10 mouse cellular contexts compared by ENCODE assay signal in the genomic region with DNA sequence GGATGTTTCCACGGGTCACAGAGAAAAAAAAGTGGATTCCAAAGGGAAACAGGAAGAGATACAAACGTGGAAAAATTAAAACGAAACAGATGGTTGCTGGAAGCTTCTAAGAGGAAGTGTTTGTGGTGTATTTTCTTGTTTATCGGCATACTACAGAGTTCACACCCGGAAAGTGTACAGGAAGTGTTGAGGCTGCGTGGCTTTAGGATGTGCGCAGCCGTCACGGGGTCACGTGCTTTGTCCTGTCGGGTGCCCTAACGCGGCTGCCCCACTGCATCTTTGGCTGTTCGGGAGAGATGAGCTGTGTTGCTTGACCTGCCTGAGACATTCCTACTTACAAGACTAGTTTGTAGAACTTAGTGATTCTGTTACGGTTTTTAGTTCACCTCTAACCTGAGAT.
DNase-seq lines count a peak whose midpoint lies in the region; ATAC-seq and TF ChIP-seq lines count a peak whose summit lies in the region.
"Had no signal": no experiment of that assay in that cellular context is flagged by ENCODE, and none has a peak within 500 bp of the region (broad histone marks: within the 10 kb centered on the region; RNA-seq: fewer than 3 reads in every experiment).

No protein-coding gene starts in this region.

- no peak overlapping the region for H3K4me3 ChIP-seq in hindbrain, embryonic 16.5 days (ENCODE audit: low read length)
- H3K4me3 ChIP-seq in hindbrain, embryonic 12.5 days: no peak overlapping the region
- H3K4me3 ChIP-seq in liver, embryonic 14.5 days (ENCODE audit: insufficient read depth in 1 of 2, low read depth in 2 of 2, low read length in 2 of 2): peak overlapping the region in 1 of 2 experiments; percentile 14; a peak in 1 of 4 replicates
- no peak overlapping the region for H3K4me3 ChIP-seq in forebrain, embryonic 16.5 days (replicated peaks; ENCODE audit: low read length)
- H3K4me3 ChIP-seq: embryonic facial prominence, embryonic 12.5 days; limb, embryonic 12.5 days had no signal

- no peak for TF ChIP-seq EP300 in liver, embryonic 14.5 days (IDR thresholded peaks at IDR 0.05; ENCODE audit: low read depth)

- no peaks in the 10 kb centered on the region for H3K4me1 ChIP-seq in hindbrain, embryonic 16.5 days (ENCODE audit: control insufficient read depth, insufficient read depth, low read depth, low read length)
- no peaks in the 10 kb centered on the region for H3K4me1 ChIP-seq in hindbrain, embryonic 12.5 days
- peaks cover 2 to 18% of the 10 kb centered on the region in 2 experiments for H3K4me1 ChIP-seq in liver, embryonic 14.5 days (replicated peaks; ENCODE audit: control insufficient read depth in 2 of 2, insufficient read depth in 2 of 2, low read length in 1 of 2)
- no peaks in the 10 kb centered on the region for H3K4me1 ChIP-seq in forebrain, embryonic 16.5 days (replicated peaks; ENCODE audit: control insufficient read depth, insufficient read depth, low read length)

- 88% methylated on average over 15 of the region's 15 CpGs for WGBS in hindbrain, embryonic 16.5 days
- 91% methylated on average over 15 of the region's 15 CpGs for WGBS in hindbrain, embryonic 12.5 days
- 27% methylated on average over 15 of the region's 15 CpGs for WGBS in liver, embryonic 14.5 days (ENCODE audit: insufficient replicate concordance)
- 89% methylated on average over 15 of the region's 15 CpGs for WGBS in forebrain, embryonic 16.5 days

- H3K36me3 ChIP-seq in hindbrain, embryonic 16.5 days (ENCODE audit: control insufficient read depth, insufficient read depth, low read length): no peaks in the 10 kb centered on the region
- no peaks in the 10 kb centered on the region for H3K36me3 ChIP-seq in hindbrain, embryonic 12.5 days
- H3K36me3 ChIP-seq in liver, embryonic 14.5 days (replicated peaks; ENCODE audit: control insufficient read depth, insufficient read depth, low read depth): no peaks in the 10 kb centered on the region
- H3K36me3 ChIP-seq in forebrain, embryonic 16.5 days (ENCODE audit: control insufficient read depth, insufficient read depth): no peaks in the 10 kb centered on the region
- H3K36me3 ChIP-seq: embryonic facial prominence, embryonic 12.5 days; limb, embryonic 12.5 days had no signal

- no peak for TF ChIP-seq CTCF in liver, embryonic 14.5 days (IDR thresholded peaks at IDR 0.05; ENCODE audit: low read depth)

- H3K9ac ChIP-seq in hindbrain, embryonic 16.5 days (ENCODE audit: low read depth, low read length): no peak overlapping the region
- H3K9ac ChIP-seq in hindbrain, embryonic 12.5 days: no peak overlapping the region
- no peak overlapping the region for H3K9ac ChIP-seq in liver, embryonic 14.5 days (replicated peaks)
- no peak overlapping the region for H3K9ac ChIP-seq in forebrain, embryonic 16.5 days (replicated peaks; ENCODE audit: low read depth, low read length)
- H3K9ac ChIP-seq: embryonic facial prominence, embryonic 12.5 days; limb, embryonic 12.5 days had no signal

- no peak for ATAC-seq in hindbrain, embryonic 16.5 days
- no peak for ATAC-seq in hindbrain, embryonic 12.5 days (ENCODE audit: low FRiP score)
- peak; percentile 61; the same call in 1 of the 2 replicates for ATAC-seq in liver, embryonic 14.5 days (ENCODE audit: insufficient read depth)
- no peak for ATAC-seq in forebrain, embryonic 16.5 days

- H3K9me3 ChIP-seq in hindbrain, embryonic 16.5 days (ENCODE audit: control insufficient read depth, low read length): no peaks in the 10 kb centered on the region
- no peaks in the 10 kb centered on the region for H3K9me3 ChIP-seq in hindbrain, embryonic 12.5 days (replicated peaks)
- H3K9me3 ChIP-seq in liver, embryonic 14.5 days (ENCODE audit: control insufficient read depth, low read length): no peaks in the 10 kb centered on the region
- H3K9me3 ChIP-seq in forebrain, embryonic 16.5 days (ENCODE audit: control insufficient read depth, low read length): no peaks in the 10 kb centered on the region
- H3K9me3 ChIP-seq: embryonic facial prominence, embryonic 12.5 days; limb, embryonic 12.5 days had no signal

- peak overlapping the region; percentile 5; the same call in 1 of the 2 replicates for H3K4me2 ChIP-seq in hindbrain, embryonic 16.5 days (ENCODE audit: low read length)
- H3K4me2 ChIP-seq in hindbrain, embryonic 12.5 days (replicated peaks): no peak overlapping the region
- peak overlapping the region; percentile 54 for H3K4me2 ChIP-seq in liver, embryonic 14.5 days (ENCODE audit: low read depth)
- H3K4me2 ChIP-seq in forebrain, embryonic 16.5 days (ENCODE audit: low read length): no peak overlapping the region
- H3K4me2 ChIP-seq: embryonic facial prominence, embryonic 12.5 days; limb, embryonic 12.5 days had no signal

- H3K27ac ChIP-seq in hindbrain, embryonic 16.5 days (ENCODE audit: low read depth, low read length): no peak overlapping the region
- H3K27ac ChIP-seq in hindbrain, embryonic 12.5 days: no peak overlapping the region
- no peak overlapping the region for H3K27ac ChIP-seq in liver, embryonic 14.5 days
- no peak overlapping the region for H3K27ac ChIP-seq in forebrain, embryonic 16.5 days (ENCODE audit: low read length)
- H3K27ac ChIP-seq: embryonic facial prominence, embryonic 12.5 days; limb, embryonic 12.5 days had no signal

- DNase-seq in MEL-GATA-1-ER (ENCODE audit: extremely low read depth, low read depth): peak; percentile 73
- DNase-seq in liver, embryonic 14.5 days (ENCODE audit: low read depth in 3 of 3, low spot score in 3 of 3): no peak
- DNase-seq in spleen, adult 18-20 months: peak; percentile 21 to 24
- no peak for DNase-seq in gastrocnemius, postnatal 4 days (ENCODE audit: low spot score in 2 of 2)
- no peak for DNase-seq in gastrocnemius, postnatal 10 days

- H3K27me3 ChIP-seq in hindbrain, embryonic 16.5 days (replicated peaks; ENCODE audit: control insufficient read depth, insufficient read depth, low read length): no peaks in the 10 kb centered on the region
- H3K27me3 ChIP-seq in hindbrain, embryonic 12.5 days: no peaks in the 10 kb centered on the region
- H3K27me3 ChIP-seq in liver, embryonic 14.5 days (ENCODE audit: control insufficient read depth, insufficient read depth, low read length): no peaks in the 10 kb centered on the region
- no peaks in the 10 kb centered on the region for H3K27me3 ChIP-seq in forebrain, embryonic 16.5 days (replicated peaks; ENCODE audit: control insufficient read depth, insufficient read depth, low read length)
- H3K27me3 ChIP-seq: embryonic facial prominence, embryonic 12.5 days; limb, embryonic 12.5 days had no signal

Comparison
In these comparisons a context has a peak if more than half of its experiments do, and no peak if none do; other contexts are left out.
1. H3K4me2 ChIP-seq: peak in hindbrain, embryonic 16.5 days (single experiment) and liver, embryonic 14.5 days (single experiment); none in hindbrain, embryonic 12.5 days (single experiment) and forebrain, embryonic 16.5 days (single experiment).
2. DNase-seq: peak in MEL-GATA-1-ER (single experiment) and spleen, adult 18-20 months (2 of 2); none in liver, embryonic 14.5 days (0 of 3), gastrocnemius, postnatal 4 days (0 of 2) and gastrocnemius, postnatal 10 days (single experiment).